Mouse (Mus musculus): ENCODE measurements around the gene Vps8. TPM values are rescaled to one million over a fixed set of nuclear protein-coding genes. Genes with fewer than 3 reads are reported as not detected.
A peak's percentile ranks its signal among the peaks of the same experiment; 100 is the strongest.

The Vps8 gene
- polyA plus RNA-seq, 2 experiments: 3.0 to 5.1 TPM

- no peak overlapping the region for H3K9ac ChIP-seq (replicated peaks)
- 52% methylated on average over 14 of the region's 14 CpGs for WGBS (ENCODE audit: insufficient replicate concordance)
- no peaks in the 10 kb centered on the region for H3K4me1 ChIP-seq (replicated peaks; ENCODE audit: control insufficient read depth in 2 of 2, insufficient read depth in 2 of 2, low read length in 1 of 2)
- DNase-seq (ENCODE audit: low read depth in 3 of 3, low spot score in 3 of 3) (no peak), ATAC-seq (ENCODE audit: insufficient read depth) (no peak)
- H3K4me2 ChIP-seq (ENCODE audit: low read depth): no peak overlapping the region
- H3K4me3 ChIP-seq (ENCODE audit: insufficient read depth in 1 of 2, low read depth in 2 of 2, low read length in 2 of 2): no peak overlapping the region
- H3K27me3 ChIP-seq (ENCODE audit: control insufficient read depth, insufficient read depth, low read length): no peaks in the 10 kb centered on the region
- H3K27ac ChIP-seq: no peak overlapping the region
- no peaks in the 10 kb centered on the region for H3K36me3 ChIP-seq (replicated peaks; ENCODE audit: control insufficient read depth, insufficient read depth, low read depth)
- H3K9me3 ChIP-seq (ENCODE audit: control insufficient read depth, low read length): no peaks in the 10 kb centered on the region
- TF ChIP-seq CTCF (IDR thresholded peaks at IDR 0.05; ENCODE audit: low read depth): no peak
- no peak for TF ChIP-seq EP300 (IDR thresholded peaks at IDR 0.05; ENCODE audit: low read depth)
These were observed 36.7 kb upstream of the Vps8 start for GRCm38 (mm10) chr16:21385926-21386881.

GRCm38 (mm10) chr16:21389316-21389715, 33.6 kb upstream of the Vps8 start:
- 53% methylated on average over 3 of the region's 3 CpGs for WGBS (ENCODE audit: insufficient replicate concordance)
- Histone ChIP-seq H3K9ac (replicated peaks) (no peak overlapping the region), H3K27ac (no peak overlapping the region), H3K36me3 (replicated peaks; ENCODE audit: control insufficient read depth, insufficient read depth, low read depth) (no peaks in the 10 kb centered on the region), H3K27me3 (ENCODE audit: control insufficient read depth, insufficient read depth, low read length) (no peaks in the 10 kb centered on the region), H3K4me1 (replicated peaks; ENCODE audit: control insufficient read depth in 2 of 2, insufficient read depth in 2 of 2, low read length in 1 of 2) (no peaks in the 10 kb centered on the region), H3K9me3 (ENCODE audit: control insufficient read depth, low read length) (no peaks in the 10 kb centered on the region), H3K4me2 (ENCODE audit: low read depth) (no peak overlapping the region), H3K4me3 (ENCODE audit: insufficient read depth in 1 of 2, low read depth in 2 of 2, low read length in 2 of 2) (no peak overlapping the region)
- no peak for DNase-seq (ENCODE audit: low read depth in 3 of 3, low spot score in 3 of 3)
- ATAC-seq (ENCODE audit: insufficient read depth): no peak
- TF ChIP-seq CTCF (IDR thresholded peaks at IDR 0.05; ENCODE audit: low read depth): no peak
- no peak for TF ChIP-seq EP300 (IDR thresholded peaks at IDR 0.05; ENCODE audit: low read depth)

- no peaks in the 10 kb centered on the region for H3K36me3 ChIP-seq (replicated peaks; ENCODE audit: control insufficient read depth, insufficient read depth, low read depth)
- H3K9ac ChIP-seq (replicated peaks): no peak overlapping the region
- DNase-seq (ENCODE audit: low read depth in 3 of 3, low spot score in 3 of 3) (no peak), ATAC-seq (ENCODE audit: insufficient read depth) (no peak)
- H3K4me3 ChIP-seq (ENCODE audit: insufficient read depth in 1 of 2, low read depth in 2 of 2, low read length in 2 of 2): no peak overlapping the region
- no peak overlapping the region for H3K27ac ChIP-seq
- TF ChIP-seq CTCF (IDR thresholded peaks at IDR 0.05; ENCODE audit: low read depth) (no peak), EP300 (IDR thresholded peaks at IDR 0.05; ENCODE audit: low read depth) (no peak)
- H3K27me3 ChIP-seq (ENCODE audit: control insufficient read depth, insufficient read depth, low read length): no peaks in the 10 kb centered on the region
- no peak overlapping the region for H3K4me2 ChIP-seq (ENCODE audit: low read depth)
- H3K4me1 ChIP-seq (replicated peaks; ENCODE audit: control insufficient read depth in 2 of 2, insufficient read depth in 2 of 2, low read length in 1 of 2): no peaks in the 10 kb centered on the region
- H3K9me3 ChIP-seq (ENCODE audit: control insufficient read depth, low read length): no peaks in the 10 kb centered on the region
- 50% methylated on average over 5 of the region's 5 CpGs for WGBS (ENCODE audit: insufficient replicate concordance)
These were observed 32.2 kb upstream of the Vps8 start for GRCm38 (mm10) chr16:21390744-21391143.

- H3K4me3 ChIP-seq (ENCODE audit: insufficient read depth in 1 of 2, low read depth in 2 of 2, low read length in 2 of 2): no peak overlapping the region
- H3K9ac ChIP-seq (replicated peaks): no peak overlapping the region
- H3K4me2 ChIP-seq (ENCODE audit: low read depth): no peak overlapping the region
- no peaks in the 10 kb centered on the region for H3K4me1 ChIP-seq (replicated peaks; ENCODE audit: control insufficient read depth in 2 of 2, insufficient read depth in 2 of 2, low read length in 1 of 2)
- DNase-seq (ENCODE audit: low read depth in 3 of 3, low spot score in 3 of 3) (peak in 2 of 3 experiments; percentile 6 to 17), ATAC-seq (ENCODE audit: insufficient read depth) (no peak)
- TF ChIP-seq EP300 (IDR thresholded peaks at IDR 0.05; ENCODE audit: low read depth) (no peak), CTCF (IDR thresholded peaks at IDR 0.05; ENCODE audit: low read depth) (peak; percentile 80)
- H3K36me3 ChIP-seq (replicated peaks; ENCODE audit: control insufficient read depth, insufficient read depth, low read depth): no peaks in the 10 kb centered on the region
- no peaks in the 10 kb centered on the region for H3K27me3 ChIP-seq (ENCODE audit: control insufficient read depth, insufficient read depth, low read length)
- H3K9me3 ChIP-seq (ENCODE audit: control insufficient read depth, low read length): no peaks in the 10 kb centered on the region
- no peak overlapping the region for H3K27ac ChIP-seq
- 53% methylated on average over 6 of the region's 6 CpGs for WGBS (ENCODE audit: insufficient replicate concordance)
These were observed 30.8 kb upstream of the Vps8 start for GRCm38 (mm10) chr16:21392099-21392498.

- no peak overlapping the region for H3K27ac ChIP-seq
- WGBS (ENCODE audit: insufficient replicate concordance): 48% methylated on average over 9 of the region's 9 CpGs
- H3K4me1 ChIP-seq (replicated peaks; ENCODE audit: control insufficient read depth in 2 of 2, insufficient read depth in 2 of 2, low read length in 1 of 2): no peaks in the 10 kb centered on the region
- H3K9me3 ChIP-seq (ENCODE audit: control insufficient read depth, low read length): no peaks in the 10 kb centered on the region
- peak; percentile 64; the same call in 1 of the 2 replicates for ATAC-seq (ENCODE audit: insufficient read depth)
- DNase-seq (ENCODE audit: low read depth in 3 of 3, low spot score in 3 of 3): peak; percentile 67 to 68 (median 68)
- H3K36me3 ChIP-seq (replicated peaks; ENCODE audit: control insufficient read depth, insufficient read depth, low read depth): no peaks in the 10 kb centered on the region
- no peaks in the 10 kb centered on the region for H3K27me3 ChIP-seq (ENCODE audit: control insufficient read depth, insufficient read depth, low read length)
- H3K4me3 ChIP-seq (ENCODE audit: insufficient read depth in 1 of 2, low read depth in 2 of 2, low read length in 2 of 2): no peak overlapping the region
- TF ChIP-seq EP300 (IDR thresholded peaks at IDR 0.05; ENCODE audit: low read depth) (no peak), CTCF (IDR thresholded peaks at IDR 0.05; ENCODE audit: low read depth) (peak; percentile 90)
- H3K9ac ChIP-seq (replicated peaks): no peak overlapping the region
- no peak overlapping the region for H3K4me2 ChIP-seq (ENCODE audit: low read depth)
These were observed 30.3 kb upstream of the Vps8 start for GRCm38 (mm10) chr16:21392517-21393112.
